Mouse (Mus musculus) hindbrain, embryonic 11.5 days (tissue): Measurements from ENCODE around the gene Blcap. TPM values are rescaled to one million over a fixed set of nuclear protein-coding genes. Genes with fewer than 3 reads are reported as not detected.

ENCODE experiments used
- ATAC-seq: fragments of 200-750 bp; cut with Nextera tagmentation; 2 replicates; pipeline ENCODE4 v1.8.0; 2017; ENCODE audit warnings: mild to moderate bottlenecking, moderate TSS enrichment, moderate library complexity; ENCODE audit not compliant: low FRiP score
- DNase-seq: peaks from one replicate; pipeline ENCODE4 v3.0.0-alpha.2; 2015; ENCODE audit warnings: low spot score
- H3K27ac ChIP-seq: fragments of 300-500 bp; sonication (generic); 2 replicates; pipeline ENCODE4 v1.5.1; 2014; ENCODE audit warnings: mild to moderate bottlenecking, low read depth, low read length
- H3K27me3 ChIP-seq: fragments of 300-500 bp; sonication (generic); 2 replicates; pipeline ENCODE4 v1.6.1; 2014; ENCODE audit warnings: mild to moderate bottlenecking, low read length, moderate library complexity, mixed read lengths; ENCODE audit not compliant: control insufficient read depth, insufficient read depth
- H3K36me3 ChIP-seq: fragments of 300-500 bp; sonication (generic); 2 replicates; pipeline ENCODE4 v1.6.1; 2014; ENCODE audit warnings: mild to moderate bottlenecking, low read length, moderate library complexity, mixed read lengths; ENCODE audit not compliant: control insufficient read depth, insufficient read depth
- H3K4me1 ChIP-seq: fragments of 300-500 bp; sonication (generic); replicated peaks from 2 replicates; pipeline ENCODE4 v1.6.1; 2014; ENCODE audit warnings: low read length, mixed read lengths; ENCODE audit not compliant: control insufficient read depth, insufficient read depth
- H3K4me2 ChIP-seq: fragments of 300-500 bp; sonication (generic); replicated peaks from 2 replicates; pipeline ENCODE4 v1.6.1; 2014; ENCODE audit warnings: mild to moderate bottlenecking, low read depth, low read length
- H3K4me3 ChIP-seq: fragments of 300-500 bp; sonication (generic); 2 replicates; pipeline ENCODE4 v1.5.1; 2014; ENCODE audit warnings: low read depth, low read length
- H3K9ac ChIP-seq: fragments of 300-500 bp; sonication (generic); 2 replicates; pipeline ENCODE4 v1.6.1; 2014; ENCODE audit warnings: low read depth, low read length
- H3K9me3 ChIP-seq: fragments of 300-500 bp; sonication (generic); 2 replicates; pipeline ENCODE4 v1.6.1; 2016; ENCODE audit warnings: low read length; ENCODE audit not compliant: control insufficient read depth
- WGBS: fragments of 180-500 bp; shearing (Covaris S2); extraction: QIAGEN DNeasy Blood & Tissue Kit; methylation state at CpG from one replicate; pipeline ENCODE4 v1.1.7; 2014; 5-methylcytosine and 5-hydroxymethylcytosine counted together
- polyA plus RNA-seq: library from polyadenylated mRNA; unstranded; fragments of >200 nt; fragmentation: Nextera tagmentation; extraction: Ambion mirVana; gene quantifications from 2 replicates; pipeline ENCODE4 v1.2.1, GENCODE M21; 2014

The Blcap gene
- polyA plus RNA-seq, 1 experiment from 2014 or later: 118 TPM

DNA sequence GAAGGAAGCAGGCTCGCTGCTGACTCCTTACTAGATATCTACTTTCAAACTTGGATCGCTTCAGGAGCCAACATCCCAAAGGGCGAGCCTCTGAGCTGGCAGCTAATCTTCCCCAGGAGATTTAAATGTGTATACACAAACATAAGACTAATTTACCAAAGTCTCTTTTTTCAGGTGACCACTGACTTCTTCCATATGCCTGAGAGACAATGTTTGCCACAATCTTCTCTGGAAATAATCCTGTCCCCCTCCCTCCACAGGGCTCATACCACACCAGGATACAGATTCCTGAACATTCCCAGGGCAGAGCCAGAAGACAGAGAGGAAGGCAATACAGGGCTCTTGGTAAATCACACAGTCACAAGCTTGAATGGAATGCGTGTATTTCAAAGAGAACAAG is 6.4 kb downstream of the Blcap start:
- WGBS: 88% methylated on average over 4 of the region's 4 CpGs
- no peaks in the 10 kb centered on the region; the same call in 1 of the 2 replicates for H3K9me3 ChIP-seq
- H3K4me3 ChIP-seq: peak overlapping the region; percentile 97
- peak overlapping the region; percentile 77 for H3K4me2 ChIP-seq
- ATAC-seq (no peak), DNase-seq (no peak)
- peak overlapping the region; percentile 97; the same call in 1 of the 2 replicates for H3K9ac ChIP-seq
- peaks cover 10% of the 10 kb centered on the region for H3K36me3 ChIP-seq
- no peaks in the 10 kb centered on the region for H3K27me3 ChIP-seq
- peaks cover 6% of the 10 kb centered on the region; the same call in 1 of the 2 replicates for H3K4me1 ChIP-seq
- H3K27ac ChIP-seq: no peak overlapping the region

DNA sequence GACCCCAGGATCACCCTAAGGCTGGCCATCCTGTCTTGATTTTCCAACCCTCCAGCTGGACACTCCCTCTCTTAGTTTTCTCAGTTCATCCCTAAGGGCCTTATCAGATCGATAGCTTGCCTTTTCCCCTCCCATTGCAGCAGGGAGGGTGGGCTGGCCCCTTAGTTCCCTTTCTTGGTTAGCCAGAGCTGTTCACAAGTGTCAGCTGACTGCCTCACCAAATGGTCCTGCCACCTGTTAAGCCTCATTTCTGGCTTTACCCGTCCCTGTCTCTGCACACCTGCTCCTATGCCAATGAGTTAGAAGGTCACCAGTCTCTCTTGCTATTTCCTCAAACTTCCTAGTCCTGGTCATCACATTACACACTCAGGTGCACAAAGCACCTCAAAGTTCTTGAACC is 8.0 kb downstream of the Blcap start:
- Histone ChIP-seq H3K4me3 (no peak overlapping the region), H3K27ac (0 out of 2 replicates have a peak overlapping the region, but pooled peaks have one; percentile 11), H3K9me3 (no peaks in the 10 kb centered on the region; the same call in 1 of the 2 replicates), H3K36me3 (peaks cover 13% of the 10 kb centered on the region), H3K27me3 (no peaks in the 10 kb centered on the region), H3K4me2 (no peak overlapping the region), H3K4me1 (peaks cover 7% of the 10 kb centered on the region), H3K9ac (no peak overlapping the region)
- no peak for DNase-seq
- ATAC-seq: no peak
- 72% methylated on average over 2 of the region's 2 CpGs for WGBS

DNA sequence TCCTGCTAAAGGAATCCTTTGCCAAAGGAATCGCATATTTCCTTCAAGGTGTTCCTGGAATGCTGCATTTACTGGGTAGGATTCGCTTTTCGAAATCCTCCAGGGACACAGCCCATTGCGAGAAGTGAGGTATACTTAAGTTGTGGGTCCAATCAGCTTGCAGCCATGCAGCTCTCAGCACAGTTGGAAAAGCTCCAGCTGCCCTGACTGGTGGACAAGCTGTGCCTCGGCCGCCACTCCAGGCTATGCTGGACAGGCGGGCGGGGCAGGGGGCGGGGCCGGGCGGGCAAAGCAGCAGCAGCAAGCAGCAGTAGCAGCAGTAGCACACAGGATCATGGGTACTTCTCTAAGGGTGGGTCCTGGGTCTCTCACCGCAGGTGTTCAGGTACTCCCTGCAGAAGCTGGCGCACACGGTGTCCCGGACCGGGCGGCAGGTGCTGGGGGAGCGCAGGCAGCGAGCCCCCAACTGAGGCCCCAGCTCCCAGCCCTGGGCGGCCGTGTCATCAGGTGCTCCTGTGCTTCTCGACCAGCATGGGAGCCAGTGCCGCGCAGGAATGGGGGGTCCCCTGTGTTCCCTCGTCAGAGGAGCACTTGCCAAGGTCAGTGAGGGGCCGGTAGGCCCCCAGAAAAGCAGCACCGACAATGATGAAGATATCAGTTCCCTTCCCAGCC is 9.8 kb downstream of the Blcap start:
- Histone ChIP-seq H3K27me3 (no peaks in the 10 kb centered on the region), H3K36me3 (peaks cover 13% of the 10 kb centered on the region), H3K27ac (peak overlapping the region; percentile 71), H3K4me2 (peak overlapping the region; percentile 72), H3K9ac (peak overlapping the region; percentile 64), H3K9me3 (no peaks in the 10 kb centered on the region; the same call in 1 of the 2 replicates), H3K4me3 (peak overlapping the region; percentile 62), H3K4me1 (peaks cover 8% of the 10 kb centered on the region)
- ATAC-seq (peak; percentile 61), DNase-seq (peak; percentile 79)
- WGBS: 49% methylated on average over 27 of the region's 27 CpGs

DNA sequence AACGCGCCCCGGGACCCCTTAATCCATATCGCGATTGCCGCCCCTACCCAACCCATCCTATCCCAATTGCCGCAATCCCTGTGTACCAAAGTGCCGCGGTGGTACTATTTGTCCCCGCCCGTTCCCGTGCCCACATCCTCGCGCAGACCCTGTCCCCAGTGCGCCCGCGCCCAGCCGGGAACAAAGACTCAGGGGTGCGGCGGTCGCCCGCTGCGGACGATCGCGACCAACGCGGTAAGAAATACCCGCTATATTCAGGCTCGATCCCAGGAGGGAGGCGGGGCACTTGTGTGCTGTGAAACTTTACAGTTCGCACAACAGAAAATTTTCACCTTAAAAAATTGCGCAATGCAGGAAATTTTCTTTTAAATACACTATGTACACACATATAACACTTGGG is 10.8 kb downstream of the Blcap start:
- WGBS: 46% methylated on average over 33 of the region's 33 CpGs
- peak; percentile 22; the same call in 1 of the 2 replicates for ATAC-seq

DNA sequence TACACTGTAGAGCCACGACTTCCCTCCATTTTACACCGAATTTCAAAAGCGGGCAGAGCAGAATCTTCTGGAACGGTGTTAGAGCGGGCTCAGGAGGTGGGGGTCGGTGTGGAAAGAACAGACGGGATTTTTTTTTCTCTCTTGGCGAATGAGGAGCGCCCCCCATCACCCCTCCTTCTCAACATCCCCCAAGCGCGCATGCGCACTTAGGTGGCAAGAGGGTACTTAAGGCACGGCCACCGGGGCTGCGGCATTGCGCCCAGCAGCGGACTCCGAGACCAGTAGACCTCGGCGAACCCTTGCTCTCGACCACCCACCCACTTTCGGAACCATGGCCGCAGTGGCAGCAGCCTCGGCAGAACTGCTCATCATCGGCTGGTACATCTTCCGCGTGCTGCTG is 11.2 kb downstream of the Blcap start, which contains the start of gene Nnat:
Nnat (plus strand) TSS at position 221 of the 400 bp plus-strand sequence.
- H3K36me3 ChIP-seq: peaks cover 13% of the 10 kb centered on the region
- ATAC-seq: peak; percentile 74
- peak within 1 kb of the TSS; percentile 62 for H3K4me3 ChIP-seq
- WGBS: 51% methylated on average over 27 of the region's 27 CpGs
- H3K9me3 ChIP-seq: no peaks in the 10 kb centered on the region; the same call in 1 of the 2 replicates
- H3K27ac ChIP-seq: peak within 1 kb of the TSS; percentile 71
- H3K9ac ChIP-seq: peak within 1 kb of the TSS; percentile 78
- H3K27me3 ChIP-seq: no peaks in the 10 kb centered on the region
- peak within 1 kb of the TSS; percentile 72 for H3K4me2 ChIP-seq
- peaks cover 4% of the 10 kb centered on the region; the same call in 1 of the 2 replicates for H3K4me1 ChIP-seq
- DNase-seq: peak; percentile 91

More for the DNA sequence above, 10.8 kb downstream of the Blcap start:
- peak; percentile 59 for DNase-seq
- Histone ChIP-seq H3K27ac (peak overlapping the region; percentile 70), H3K4me3 (peak overlapping the region; percentile 62), H3K9ac (peak overlapping the region; percentile 78), H3K9me3 (no peaks in the 10 kb centered on the region; the same call in 1 of the 2 replicates), H3K4me2 (peak overlapping the region; percentile 22), H3K4me1 (peaks cover 7% of the 10 kb centered on the region), H3K36me3 (peaks cover 13% of the 10 kb centered on the region), H3K27me3 (no peaks in the 10 kb centered on the region)

DNA sequence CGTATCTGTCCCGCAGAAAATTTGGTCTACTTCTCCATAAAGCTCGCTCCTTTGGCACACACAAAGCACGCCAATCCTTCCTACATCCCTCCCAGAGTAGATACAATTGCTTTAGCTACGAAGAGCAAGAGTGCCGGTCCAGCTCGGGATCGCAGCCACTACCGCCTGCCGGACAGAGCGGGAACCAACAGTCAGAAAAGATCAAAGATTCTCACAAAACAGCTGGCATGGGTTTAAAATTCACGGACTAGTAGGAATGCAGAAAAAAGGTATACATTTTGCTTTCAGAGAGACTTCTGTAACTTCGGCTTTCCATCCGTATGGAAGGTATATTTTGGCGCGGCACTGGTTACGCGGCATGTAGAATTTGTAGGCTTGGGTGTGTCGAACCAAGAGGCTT is 11.6 kb downstream of the Blcap start:
- H3K4me1 ChIP-seq: peaks cover 4% of the 10 kb centered on the region; the same call in 1 of the 2 replicates
- DNase-seq: peak; percentile 57
- no peak overlapping the region for H3K9ac ChIP-seq
- no peak overlapping the region for H3K27ac ChIP-seq
- WGBS: 44% methylated on average over 19 of the region's 19 CpGs
- H3K9me3 ChIP-seq: no peaks in the 10 kb centered on the region; the same call in 1 of the 2 replicates
- peak overlapping the region; percentile 62; the same call in 1 of the 2 replicates for H3K4me3 ChIP-seq
- ATAC-seq: no peak
- peaks cover 13% of the 10 kb centered on the region for H3K36me3 ChIP-seq
- no peaks in the 10 kb centered on the region for H3K27me3 ChIP-seq
- peak overlapping the region; percentile 22 for H3K4me2 ChIP-seq

DNA sequence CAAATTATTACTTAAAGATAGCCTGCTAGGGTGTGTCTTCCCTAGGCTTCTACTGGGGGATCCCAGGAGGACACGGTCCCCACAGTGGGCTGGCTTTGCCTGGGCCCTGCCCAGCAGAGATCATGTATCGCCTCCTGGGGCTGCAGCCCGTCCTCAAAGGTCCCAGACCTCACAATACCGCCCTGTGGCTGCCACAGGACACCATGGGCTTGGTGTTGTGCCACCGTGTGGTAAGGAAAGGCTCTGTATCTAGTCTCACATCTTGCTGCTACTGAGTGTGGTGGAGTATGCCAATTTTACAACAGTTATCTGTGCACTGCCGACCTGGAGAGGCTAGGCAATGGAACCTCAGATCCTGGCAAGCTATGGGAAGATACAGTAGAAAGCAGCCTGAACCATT is 12.6 kb downstream of the Blcap start:
- Histone ChIP-seq H3K4me2 (no peak overlapping the region), H3K4me3 (no peak overlapping the region), H3K4me1 (peaks cover 4% of the 10 kb centered on the region; the same call in 1 of the 2 replicates), H3K27me3 (no peaks in the 10 kb centered on the region), H3K9me3 (no peaks in the 10 kb centered on the region; the same call in 1 of the 2 replicates), H3K36me3 (peaks cover 13% of the 10 kb centered on the region), H3K9ac (no peak overlapping the region), H3K27ac (no peak overlapping the region)
- WGBS: 45% methylated on average over 6 of the region's 6 CpGs
- ATAC-seq (no peak), DNase-seq (no peak)

DNA sequence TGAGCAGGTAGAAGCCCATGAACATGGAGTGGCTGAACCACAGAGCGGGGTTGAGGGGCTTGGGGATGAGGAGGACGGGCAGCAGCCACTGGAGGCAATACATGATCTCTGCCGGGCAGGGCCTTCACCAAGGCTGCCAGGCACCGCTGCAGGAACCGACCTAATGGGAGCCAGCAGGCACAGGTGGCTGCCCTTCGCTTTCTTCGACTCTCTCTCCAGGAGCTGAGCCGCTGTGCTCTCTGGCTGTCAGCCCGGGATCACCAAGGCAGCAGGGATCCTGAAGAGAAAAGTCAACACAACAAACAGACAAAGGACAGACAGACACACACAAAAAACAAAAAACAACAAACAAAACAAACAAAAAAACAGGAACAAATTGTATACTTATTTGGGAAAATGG is 13.0 kb downstream of the Blcap start:
- Histone ChIP-seq H3K9me3 (no peaks in the 10 kb centered on the region; the same call in 1 of the 2 replicates), H3K27ac (no peak overlapping the region), H3K4me1 (peaks cover 4% of the 10 kb centered on the region; the same call in 1 of the 2 replicates), H3K27me3 (no peaks in the 10 kb centered on the region), H3K36me3 (peaks cover 13% of the 10 kb centered on the region), H3K9ac (no peak overlapping the region), H3K4me3 (no peak overlapping the region), H3K4me2 (no peak overlapping the region)
- ATAC-seq (no peak), DNase-seq (no peak)
- WGBS: 65% methylated on average over 9 of the region's 9 CpGs
